15 mouse cellular contexts compared by ENCODE assay signal in genomic region chr1:101386294-101386693, GRCm38 (mm10).
"Had no signal": no experiment of that assay in that cellular context is flagged by ENCODE, and none has a peak within 500 bp of the region (broad histone marks: within the 10 kb centered on the region; RNA-seq: fewer than 3 reads in every experiment).

No protein-coding gene starts in this region.

- DNase-seq: heart, postnatal 10 days; heart, postnatal 36 days; heart, postnatal 4 days; kidney, adult 11 months; kidney, adult 18-20 months; kidney, adult 2 months; kidney, adult 8-10 months; kidney, adult 9 months; kidney, postnatal 10 days; kidney, postnatal 14 days; kidney, postnatal 25 days; kidney, postnatal 36 days; kidney, postnatal 4 days; layer of hippocampus, adult 9-11 months; layer of hippocampus, postnatal 36 days had no signal
